30 mouse cellular contexts compared by ENCODE assay signal in the genomic region with DNA sequence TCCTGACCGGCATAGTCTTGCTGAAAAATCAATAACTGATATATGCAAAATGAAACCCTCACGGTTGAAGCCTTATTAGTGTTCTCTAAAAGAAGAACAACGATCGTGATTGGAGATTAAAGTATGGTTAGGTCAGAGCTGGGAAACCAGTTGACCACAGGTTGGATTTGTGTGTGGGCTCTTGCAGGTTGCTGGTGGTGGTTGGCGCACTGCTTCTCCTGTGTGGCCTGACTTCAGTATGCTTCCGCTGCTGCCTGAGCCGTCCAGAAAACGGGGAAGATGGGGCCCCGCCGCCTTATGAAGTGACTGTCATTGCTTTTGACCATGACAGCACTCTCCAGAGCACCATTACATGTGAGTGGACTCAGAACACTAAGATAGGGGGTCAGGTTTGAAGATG. TPM values are rescaled to one million over a fixed set of nuclear protein-coding genes. Genes with fewer than 3 reads are reported as not detected.
"Had no signal": no experiment of that assay in that cellular context is flagged by ENCODE, and none has a peak within 500 bp of the region (broad histone marks: within the 10 kb centered on the region; RNA-seq: fewer than 3 reads in every experiment).

No protein-coding gene starts in this region.

- H3K36me3 ChIP-seq: liver, embryonic 13.5 days; midbrain, embryonic 10.5 days; midbrain, embryonic 13.5 days had no signal

- H3K27me3 ChIP-seq: liver, embryonic 13.5 days; midbrain, embryonic 13.5 days had no signal

- H3K27ac ChIP-seq: liver, embryonic 13.5 days; midbrain, embryonic 10.5 days; midbrain, embryonic 13.5 days; stomach, postnatal 0 days had no signal

- DNase-seq: kidney, adult 18-20 months; kidney, postnatal 14 days; kidney, postnatal 4 days; liver, embryonic 13.5 days; lung, adult 2 months; lung, postnatal 14 days; lung, postnatal 4 days; right cerebral cortex, adult 18-20 months; right cerebral cortex, postnatal 14 days; right cerebral cortex, postnatal 4 days; thymus, adult 2 months; thymus, postnatal 14 days; thymus, postnatal 4 days had no signal

- ATAC-seq: inflammation-experienced regulatory T-cells, adult 6 months; intestine, embryonic 16.5 days; midbrain, embryonic 13.5 days; midbrain, embryonic 16.5 days had no signal

- H3K4me3 ChIP-seq: liver, embryonic 13.5 days; megakaryocyte, embryonic 14.5 days; midbrain, embryonic 10.5 days; midbrain, embryonic 13.5 days had no signal

- H3K9ac ChIP-seq: liver, embryonic 13.5 days; midbrain, embryonic 13.5 days had no signal

- H3K4me1 ChIP-seq: liver, embryonic 13.5 days; midbrain, embryonic 10.5 days; midbrain, embryonic 13.5 days had no signal

- H3K4me2 ChIP-seq: liver, embryonic 13.5 days; midbrain, embryonic 13.5 days had no signal

- H3K9me3 ChIP-seq: liver, embryonic 13.5 days; megakaryocyte, embryonic 14.5 days; midbrain, embryonic 10.5 days; midbrain, embryonic 13.5 days had no signal

RNA-seq across cellular contexts. Expression of gene Tmem52b, which starts 4.0 kb away (rescaled TPM):
- total RNA-seq: layer of hippocampus, adult 18-20 months; layer of hippocampus, postnatal 14 days; left cerebral cortex, postnatal 25 days; liver, adult 2 months had no signal
- polyA plus RNA-seq: inflammation-experienced regulatory T-cells, adult 6 months; limb, embryonic 11.5 days; limb, embryonic 14.5 days; liver, adult 2 months; liver, embryonic 13.5 days; liver, embryonic 16.5 days; midbrain, embryonic 10.5 days; midbrain, embryonic 13.5 days; midbrain, embryonic 16.5 days; neural tube, embryonic 11.5 days; neural tube, embryonic 14.5 days; stomach, embryonic 14.5 days; thymus, adult 2 months had no signal

RNA-seq across cellular contexts. Expression of gene Olr1, which starts 9.4 kb away (rescaled TPM):
- total RNA-seq: layer of hippocampus, adult 18-20 months; layer of hippocampus, postnatal 14 days; left cerebral cortex, postnatal 25 days; liver, adult 2 months had no signal
- polyA plus RNA-seq: limb, embryonic 11.5 days; liver, adult 2 months; midbrain, embryonic 13.5 days; midbrain, embryonic 16.5 days; neural tube, embryonic 11.5 days; neural tube, embryonic 14.5 days; stomach, embryonic 14.5 days had no signal
